Mouse (Mus musculus) heart, postnatal 14 days (tissue): ENCODE data around the gene Plekhg3. TPM values are rescaled to one million over a fixed set of nuclear protein-coding genes. Genes with fewer than 3 reads are reported as not detected.

ENCODE experiments used
- DNase-seq, 2 experiments: peaks; one replicate each; pipeline ENCODE4 v3.0.0; 2021 to 2022
- intact Hi-C: fragments of 180-260 bp; cut with DNase I; formaldehyde crosslinking; loops from one replicate; pipeline ENCODE4 v1.15.1; 2025
- total RNA-seq, 2 experiments: library from RNA; stranded (reverse); gene quantifications; 2 replicates each; pipeline ENCODE4 v1.2.3; 2021

The Plekhg3 gene
- total RNA-seq, 2 experiments from 2014 or later = 19.1 to 20.4 TPM

- intact Hi-C loops = no loop called here
- DNase-seq = no peak
Measured at GRCm38 (mm10) chr12:76574815-76575214, 44.1 kb downstream of the Plekhg3 start.

GRCm38 (mm10) chr12:76576061-76576460 is 45.4 kb downstream of the Plekhg3 start:
- intact Hi-C loops = no loop called here
- DNase-seq = no peak

- no peak for DNase-seq
- intact Hi-C loops = no loop called here
Measured at GRCm38 (mm10) chr12:76576806-76577205, 46.1 kb downstream of the Plekhg3 start.

- intact Hi-C loops = no loop called here
- no peak for DNase-seq
Measured at GRCm38 (mm10) chr12:76577858-76578257, 47.2 kb downstream of the Plekhg3 start.

GRCm38 (mm10) chr12:76578465-76578864 is 47.8 kb downstream of the Plekhg3 start:
- DNase-seq = no peak
- intact Hi-C loops = no loop called here

GRCm38 (mm10) chr12:76579806-76580205 is 49.1 kb downstream of the Plekhg3 start:
- intact Hi-C loops = no loop called here
- DNase-seq = no peak

- intact Hi-C loops = no loop called here
- DNase-seq = no peak
Measured at GRCm38 (mm10) chr12:76582139-76582538, 51.4 kb downstream of the Plekhg3 start.

GRCm38 (mm10) chr12:76582841-76583240 is 52.1 kb downstream of the Plekhg3 start:
- intact Hi-C loops = no loop called here
- DNase-seq = peak; percentile 51 to 57

GRCm38 (mm10) chr12:76583454-76583853 is 52.8 kb downstream of the Plekhg3 start:
- intact Hi-C loops = no loop called here

GRCm38 (mm10) chr12:76585028-76585427 is 54.3 kb downstream of the Plekhg3 start:
- DNase-seq = no peak
- intact Hi-C loops = no loop called here

More at GRCm38 (mm10) chr12:76583454-76583853, 52.8 kb downstream of the Plekhg3 start:
- DNase-seq = no peak

GRCm38 (mm10) chr12:76587357-76587756 is 56.7 kb downstream of the Plekhg3 start:
- intact Hi-C loops = no loop called here
- DNase-seq = no peak

GRCm38 (mm10) chr12:76589531-76589930 is 58.8 kb downstream of the Plekhg3 start:
- peak; percentile 38 to 53 for DNase-seq
- intact Hi-C loops = no loop called here

GRCm38 (mm10) chr12:76591037-76591436 is 60.3 kb downstream of the Plekhg3 start:
- intact Hi-C loops = loop anchor here (5.0 kb wide), 1 partner anchor 74 kb away; no protein-coding TSS in a partner anchor
- DNase-seq = no peak

GRCm38 (mm10) chr12:76592213-76592612 is 61.5 kb downstream of the Plekhg3 start:
- intact Hi-C loops = loop anchor here (5.0 kb wide), 1 partner anchor 75 kb away; no protein-coding TSS in a partner anchor
- DNase-seq = peak; percentile 42 to 71

GRCm38 (mm10) chr12:76593254-76593653 is 62.6 kb downstream of the Plekhg3 start:
- DNase-seq = no peak
- intact Hi-C loops = loop anchor here (5.0 kb wide), 1 partner anchor 76 kb away; no protein-coding TSS in a partner anchor

GRCm38 (mm10) chr12:76593839-76594322 is 63.2 kb downstream of the Plekhg3 start:
- intact Hi-C loops = loop anchor here (5.0 kb wide), 1 partner anchor 77 kb away; no protein-coding TSS in a partner anchor

GRCm38 (mm10) chr12:76594556-76594955 is 63.9 kb downstream of the Plekhg3 start:
- intact Hi-C loops = loop anchor here (5.0 kb wide), 1 partner anchor 77 kb away; no protein-coding TSS in a partner anchor
- no peak for DNase-seq

More at GRCm38 (mm10) chr12:76593839-76594322, 63.2 kb downstream of the Plekhg3 start:
- peak; percentile 83 to 85 for DNase-seq

GRCm38 (mm10) chr12:76595830-76596229 is 65.1 kb downstream of the Plekhg3 start:
- intact Hi-C loops = loop anchor here (1.0 to 5.0 kb wide), 4 partner anchors 61 to 189 kb away; no protein-coding TSS in a partner anchor
- DNase-seq = no peak

GRCm38 (mm10) chr12:76596292-76597023 is 65.8 kb downstream of the Plekhg3 start:
- intact Hi-C loops = loop anchor here (1.0 to 5.0 kb wide), 4 partner anchors 62 to 189 kb away; no protein-coding TSS in a partner anchor
- DNase-seq = peak; percentile 80 to 86

GRCm38 (mm10) chr12:76597577-76598100 is 66.9 kb downstream of the Plekhg3 start:
- DNase-seq = no peak
- intact Hi-C loops = loop anchor here (2.0 to 5.0 kb wide), 3 partner anchors 63 to 190 kb away; no protein-coding TSS in a partner anchor
